Mouse (Mus musculus): ENCODE data around the gene Pck1. TPM values are rescaled to one million over a fixed set of nuclear protein-coding genes. Genes with fewer than 3 reads are reported as not detected.

Gene Pck1
- total RNA-seq (2014; rRNA removed) = 0.21 TPM in 1 of 2 replicates, not detected in the other
- not detected in 2 replicates for polyA plus RNA-seq (2015; fragmentation: Nextera tagmentation; extraction: Ambion mirVana)

DNA sequence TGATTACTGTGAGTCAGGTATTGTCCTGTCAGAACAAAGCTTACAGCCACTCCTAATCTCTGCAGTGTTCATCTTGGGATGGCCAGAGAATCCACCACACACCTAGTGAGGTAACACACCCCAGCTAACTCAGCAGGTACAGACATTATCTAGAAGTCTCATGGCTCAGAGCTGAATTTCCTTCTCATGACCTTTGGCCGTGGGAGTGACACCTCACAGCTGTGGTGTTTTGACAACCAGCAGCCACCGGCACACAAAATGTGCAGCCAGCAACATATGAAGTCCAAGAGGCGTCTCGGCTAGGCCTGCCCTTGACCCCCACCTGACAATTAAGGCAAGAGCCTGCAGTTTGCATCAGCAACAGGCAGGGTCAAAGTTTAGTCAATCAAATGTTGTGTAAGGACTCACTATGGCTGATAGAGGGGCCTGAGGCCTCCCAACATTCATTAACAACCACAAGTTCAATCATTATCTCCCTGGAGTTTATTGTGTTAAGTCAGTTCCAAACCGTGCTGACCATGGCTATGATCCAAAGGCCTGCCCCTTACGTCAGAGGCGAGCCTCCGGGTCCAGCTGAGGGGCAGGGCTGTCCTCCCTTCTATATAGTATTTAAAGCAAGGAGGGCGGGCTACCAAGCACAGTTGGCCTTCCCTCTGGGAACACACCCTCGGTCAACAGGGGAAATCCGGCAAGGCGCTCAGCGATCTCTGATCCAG lies at the start of gene Pck1:
TSS of gene Pck1 (plus strand) at position 613 of the 716 bp plus-strand sequence.
- no peak within 1 kb of the TSS for H3K4me2 ChIP-seq (ENCODE audit: low read depth, low read length)
- no peaks in the 10 kb centered on the region for H3K36me3 ChIP-seq (ENCODE audit: insufficient read depth, low read length)
- H3K9me3 ChIP-seq (ENCODE audit: low read length) = no peaks in the 10 kb centered on the region
- 76% methylated on average over 13 of the region's 13 CpGs for WGBS
- H3K4me3 ChIP-seq (ENCODE audit: low read length) = no peak within 1 kb of the TSS
- ATAC-seq (no peak), DNase-seq (ENCODE audit: low spot score) (no peak)
- H3K27me3 ChIP-seq (ENCODE audit: insufficient read depth, low read length) = no peaks in the 10 kb centered on the region
- H3K4me1 ChIP-seq (ENCODE audit: insufficient read depth, low read length) = no peaks in the 10 kb centered on the region
- TF ChIP-seq CTCF (IDR thresholded peaks at IDR 0.05; ENCODE audit: low read depth) = no peak
- no peak within 1 kb of the TSS for H3K27ac ChIP-seq
- H3K9ac ChIP-seq (replicated peaks; ENCODE audit: low read length) = no peak within 1 kb of the TSS

DNA sequence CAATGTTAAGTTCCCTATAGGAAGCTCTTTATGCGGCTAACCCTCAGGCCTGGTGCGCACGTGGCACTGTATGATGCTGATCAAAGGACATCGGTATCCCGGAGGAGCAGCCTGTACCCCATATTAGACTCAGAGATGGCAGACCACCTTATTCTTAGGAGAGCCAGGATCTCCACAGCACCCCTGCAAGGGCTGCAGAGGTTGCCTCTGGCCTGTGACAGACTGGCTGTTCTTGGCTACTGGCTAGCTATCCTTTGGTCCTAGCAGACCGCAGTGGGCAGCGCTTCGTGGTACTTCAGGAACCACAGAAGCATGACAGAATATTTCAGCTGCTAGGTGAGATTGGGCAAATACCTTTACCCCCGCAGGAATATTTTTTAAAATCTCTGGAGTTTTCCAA lies 46.4 kb upstream of the Pck1 start:
- Histone ChIP-seq H3K27me3 (ENCODE audit: insufficient read depth, low read length) (no peaks in the 10 kb centered on the region), H3K4me2 (ENCODE audit: low read depth, low read length) (no peak overlapping the region), H3K9ac (replicated peaks; ENCODE audit: low read length) (no peak overlapping the region), H3K4me3 (ENCODE audit: low read length) (no peak overlapping the region), H3K4me1 (ENCODE audit: insufficient read depth, low read length) (no peaks in the 10 kb centered on the region), H3K36me3 (ENCODE audit: insufficient read depth, low read length) (no peaks in the 10 kb centered on the region), H3K27ac (no peak overlapping the region), H3K9me3 (ENCODE audit: low read length) (no peaks in the 10 kb centered on the region)
- ATAC-seq (no peak), DNase-seq (ENCODE audit: low spot score) (no peak)
- TF ChIP-seq CTCF (IDR thresholded peaks at IDR 0.05; ENCODE audit: low read depth) = no peak
- WGBS = 84% methylated on average over 9 of the region's 9 CpGs

DNA sequence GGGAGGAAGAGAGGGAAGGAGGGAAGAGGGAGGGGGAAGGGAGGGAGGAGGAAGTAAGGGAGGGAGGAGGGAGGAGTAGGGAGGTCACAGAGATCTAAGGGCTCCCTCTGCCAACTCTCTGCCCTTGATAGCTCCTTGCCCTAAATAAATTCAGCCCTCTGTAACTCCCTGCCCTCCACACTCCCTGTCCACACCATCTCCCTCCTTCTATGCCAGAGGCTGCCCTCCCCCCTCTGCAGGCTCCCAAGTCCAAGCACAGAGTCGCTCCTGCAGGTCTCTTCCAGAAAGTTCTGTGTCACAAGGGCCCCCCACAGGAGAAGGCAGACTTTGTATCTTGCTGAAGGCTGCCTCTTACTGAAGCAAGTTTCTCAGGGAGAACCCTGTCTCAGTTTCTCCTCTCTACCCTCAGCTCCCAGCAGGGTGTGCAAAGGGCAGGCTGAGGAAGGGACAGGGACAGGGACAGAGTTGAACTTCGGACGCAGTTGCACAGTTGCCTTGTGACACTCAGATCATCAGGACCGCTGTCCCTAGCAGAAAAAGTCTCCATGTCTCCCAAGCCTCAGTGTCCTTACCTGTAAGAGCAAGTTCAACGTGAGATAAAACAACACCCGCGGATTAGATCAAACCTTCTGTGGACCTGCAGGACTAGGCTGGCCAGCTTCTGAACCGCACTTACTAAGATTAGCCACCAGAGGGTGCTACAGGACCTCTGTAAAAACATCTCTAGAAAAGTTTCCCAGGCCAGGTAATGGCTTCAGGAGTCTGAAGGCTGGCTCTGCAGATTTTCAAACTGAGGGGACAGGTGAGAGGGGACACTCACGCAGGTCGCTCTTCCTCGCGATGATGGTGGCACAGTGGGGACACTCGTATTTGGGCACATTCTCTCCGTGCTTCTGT lies 45.7 kb upstream of the Pck1 start:
- Histone ChIP-seq H3K36me3 (ENCODE audit: insufficient read depth, low read length) (no peaks in the 10 kb centered on the region), H3K4me1 (ENCODE audit: insufficient read depth, low read length) (no peaks in the 10 kb centered on the region), H3K9me3 (ENCODE audit: low read length) (no peaks in the 10 kb centered on the region), H3K27ac (no peak overlapping the region), H3K27me3 (ENCODE audit: insufficient read depth, low read length) (no peaks in the 10 kb centered on the region), H3K4me3 (ENCODE audit: low read length) (no peak overlapping the region), H3K9ac (replicated peaks; ENCODE audit: low read length) (no peak overlapping the region), H3K4me2 (ENCODE audit: low read depth, low read length) (no peak overlapping the region)
- TF ChIP-seq CTCF (IDR thresholded peaks at IDR 0.05; ENCODE audit: low read depth) = peak; percentile 90
- whole genome bisulfite sequencing = 20% methylated on average over 14 of the region's 14 CpGs
- ATAC-seq (peak; percentile 52), DNase-seq (ENCODE audit: low spot score) (peak; percentile 84)

DNA sequence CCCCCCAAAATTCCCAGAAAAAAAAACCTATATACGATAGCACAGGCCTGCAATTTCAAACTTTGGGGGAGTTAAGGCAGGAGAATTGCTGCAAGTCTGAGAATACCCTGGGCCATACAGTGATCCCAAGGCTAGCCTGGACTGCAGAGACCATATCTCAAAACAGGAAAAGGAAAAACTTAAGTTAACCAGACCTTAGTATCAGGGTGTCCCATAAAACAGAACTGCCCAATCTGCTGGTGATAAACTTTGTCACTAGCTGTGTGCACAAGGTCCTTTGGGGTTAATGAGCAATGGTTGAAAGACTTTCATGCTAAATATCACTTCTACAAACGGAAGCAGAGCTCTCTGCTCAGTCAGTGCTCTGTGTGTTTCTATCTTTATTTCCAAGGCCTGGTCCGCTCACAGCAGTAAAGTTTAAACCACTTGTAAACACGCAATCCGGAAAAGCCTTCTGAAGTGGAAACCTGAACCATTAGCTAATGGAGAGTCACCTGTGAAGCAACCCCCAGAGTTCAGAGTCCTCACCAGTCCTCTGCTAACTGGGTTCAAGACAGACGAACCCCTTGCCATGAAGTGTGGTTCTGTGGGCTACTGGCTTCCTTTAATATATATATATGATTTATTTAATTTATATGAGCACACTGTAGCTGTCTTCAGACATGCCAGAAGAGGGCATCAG lies 44.2 kb upstream of the Pck1 start:
- DNase-seq (ENCODE audit: low spot score) = no peak
- WGBS = 87% methylated on average over 6 of the region's 6 CpGs

DNA sequence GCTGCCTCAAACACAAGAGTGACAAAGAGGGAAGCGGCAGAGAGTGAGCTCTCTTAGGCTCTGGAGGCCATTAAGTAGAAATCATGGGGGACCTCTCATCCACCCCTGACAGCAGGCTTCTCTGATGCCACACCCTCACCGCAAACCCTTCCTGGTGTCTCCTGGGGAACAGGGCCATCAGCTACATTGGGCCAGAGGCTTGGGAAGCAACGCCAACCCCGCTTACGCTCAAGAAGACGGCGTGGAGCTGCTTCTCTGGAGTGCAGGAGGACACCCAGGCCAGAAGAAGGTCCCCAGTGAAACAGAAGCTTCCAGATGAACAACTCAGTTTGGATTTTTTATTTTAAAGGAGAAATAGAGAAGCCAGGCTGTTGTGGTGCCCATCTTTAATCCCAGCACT lies 43.3 kb upstream of the Pck1 start:
- H3K4me2 ChIP-seq (ENCODE audit: low read depth, low read length) = no peak overlapping the region
- DNase-seq (ENCODE audit: low spot score) (no peak), ATAC-seq (no peak)
- H3K27ac ChIP-seq = no peak overlapping the region
- H3K4me1 ChIP-seq (ENCODE audit: insufficient read depth, low read length) = no peaks in the 10 kb centered on the region
- H3K36me3 ChIP-seq (ENCODE audit: insufficient read depth, low read length) = no peaks in the 10 kb centered on the region
- WGBS = 91% methylated on average over 7 of the region's 7 CpGs
- no peak overlapping the region for H3K9ac ChIP-seq (replicated peaks; ENCODE audit: low read length)
- no peaks in the 10 kb centered on the region for H3K9me3 ChIP-seq (ENCODE audit: low read length)
- TF ChIP-seq CTCF (IDR thresholded peaks at IDR 0.05; ENCODE audit: low read depth) = no peak
- no peaks in the 10 kb centered on the region for H3K27me3 ChIP-seq (ENCODE audit: insufficient read depth, low read length)
- no peak overlapping the region for H3K4me3 ChIP-seq (ENCODE audit: low read length)

More for the DNA sequence above, 44.2 kb upstream of the Pck1 start:
- Histone ChIP-seq H3K36me3 (ENCODE audit: insufficient read depth, low read length) (no peaks in the 10 kb centered on the region), H3K4me1 (ENCODE audit: insufficient read depth, low read length) (no peaks in the 10 kb centered on the region), H3K9me3 (ENCODE audit: low read length) (no peaks in the 10 kb centered on the region), H3K27ac (no peak overlapping the region), H3K27me3 (ENCODE audit: insufficient read depth, low read length) (no peaks in the 10 kb centered on the region), H3K4me2 (ENCODE audit: low read depth, low read length) (no peak overlapping the region), H3K4me3 (ENCODE audit: low read length) (no peak overlapping the region), H3K9ac (replicated peaks; ENCODE audit: low read length) (no peak overlapping the region)
- no peak for TF ChIP-seq CTCF (IDR thresholded peaks at IDR 0.05; ENCODE audit: low read depth)
- ATAC-seq = no peak

DNA sequence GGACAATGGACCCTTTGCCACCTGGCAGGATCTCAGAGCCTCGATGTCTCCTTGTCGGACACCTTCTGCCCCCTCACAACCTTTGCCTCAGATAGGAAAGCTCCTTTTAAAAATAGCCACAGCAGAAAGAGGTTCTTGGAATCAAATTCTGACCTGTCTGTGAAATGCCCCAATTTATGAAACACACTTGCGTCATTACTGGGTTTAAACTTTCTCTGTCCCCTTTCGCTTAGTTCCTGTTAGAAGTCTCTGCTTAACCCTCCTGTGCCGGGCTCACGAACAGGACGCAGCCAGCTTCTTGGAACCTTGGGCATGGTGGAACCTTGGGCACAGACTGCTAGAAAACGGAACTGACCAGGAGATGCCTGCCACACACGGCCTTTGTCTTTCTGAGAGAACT lies 42.3 kb upstream of the Pck1 start:
- 90% methylated on average over 9 of the region's 9 CpGs for WGBS
- TF ChIP-seq CTCF (IDR thresholded peaks at IDR 0.05; ENCODE audit: low read depth) = no peak
- no peak overlapping the region for H3K4me3 ChIP-seq (ENCODE audit: low read length)
- no peaks in the 10 kb centered on the region for H3K4me1 ChIP-seq (ENCODE audit: insufficient read depth, low read length)
- no peak overlapping the region for H3K27ac ChIP-seq
- H3K4me2 ChIP-seq (ENCODE audit: low read depth, low read length) = no peak overlapping the region
- H3K9me3 ChIP-seq (ENCODE audit: low read length) = no peaks in the 10 kb centered on the region
- no peaks in the 10 kb centered on the region for H3K27me3 ChIP-seq (ENCODE audit: insufficient read depth, low read length)
- H3K9ac ChIP-seq (replicated peaks; ENCODE audit: low read length) = no peak overlapping the region
- no peaks in the 10 kb centered on the region for H3K36me3 ChIP-seq (ENCODE audit: insufficient read depth, low read length)
- ATAC-seq (no peak), DNase-seq (ENCODE audit: low spot score) (no peak)
